Mouse (Mus musculus): Measurements from ENCODE around the gene Ndufa5. TPM values are rescaled to one million over a fixed set of nuclear protein-coding genes. Genes with fewer than 3 reads are reported as not detected.

The Ndufa5 gene
- polyA plus RNA-seq, 1 experiment: 36.1 TPM

GRCm38 (mm10) chr6:24516197-24516596, 11.6 kb downstream of the Ndufa5 start:
- TF ChIP-seq POLR2A (IDR thresholded peaks at IDR 0.05; ENCODE audit: borderline replicate concordance, extremely low read depth, insufficient read depth, insufficient read length, poor library complexity, severe bottlenecking) (no peak), CTCF (IDR thresholded peaks at IDR 0.05; ENCODE audit: borderline replicate concordance, extremely low read depth, insufficient read depth, insufficient read length) (0 out of 2 replicates have a peak, but pooled peaks have one; percentile 24)

GRCm38 (mm10) chr6:24514552-24515284, 13.1 kb downstream of the Ndufa5 start, which contains the start of gene Iqub:
Gene Iqub, minus strand, starts transcription at chr6:24515067.
- TF ChIP-seq CTCF (IDR thresholded peaks at IDR 0.05; ENCODE audit: borderline replicate concordance, extremely low read depth, insufficient read depth, insufficient read length): no peak
- TF ChIP-seq POLR2A (IDR thresholded peaks at IDR 0.05; ENCODE audit: borderline replicate concordance, extremely low read depth, insufficient read depth, insufficient read length, poor library complexity, severe bottlenecking): no peak
- DNase-seq (ENCODE audit: low read depth): peak; percentile 93

More at GRCm38 (mm10) chr6:24516197-24516596, 11.6 kb downstream of the Ndufa5 start:
- peak; percentile 76 for DNase-seq (ENCODE audit: low read depth)

GRCm38 (mm10) chr6:24504141-24504540, 23.7 kb downstream of the Ndufa5 start:
- DNase-seq (ENCODE audit: low read depth): peak; percentile 35
- TF ChIP-seq CTCF (IDR thresholded peaks at IDR 0.05; ENCODE audit: borderline replicate concordance, extremely low read depth, insufficient read depth, insufficient read length): no peak
- TF ChIP-seq POLR2A (IDR thresholded peaks at IDR 0.05; ENCODE audit: borderline replicate concordance, extremely low read depth, insufficient read depth, insufficient read length, poor library complexity, severe bottlenecking): no peak

- no peak for TF ChIP-seq POLR2A (IDR thresholded peaks at IDR 0.05; ENCODE audit: borderline replicate concordance, extremely low read depth, insufficient read depth, insufficient read length, poor library complexity, severe bottlenecking)
- 0 out of 2 replicates have a peak, but pooled peaks have one; percentile 18 for TF ChIP-seq CTCF (IDR thresholded peaks at IDR 0.05; ENCODE audit: borderline replicate concordance, extremely low read depth, insufficient read depth, insufficient read length)
- DNase-seq (ENCODE audit: low read depth): peak; percentile 61
These were observed 37.5 kb downstream of the Ndufa5 start for GRCm38 (mm10) chr6:24490341-24490740.

- DNase-seq (ENCODE audit: low read depth): no peak
- TF ChIP-seq POLR2A (IDR thresholded peaks at IDR 0.05; ENCODE audit: borderline replicate concordance, extremely low read depth, insufficient read depth, insufficient read length, poor library complexity, severe bottlenecking) (no peak), CTCF (IDR thresholded peaks at IDR 0.05; ENCODE audit: borderline replicate concordance, extremely low read depth, insufficient read depth, insufficient read length) (no peak)
These were observed 41.3 kb downstream of the Ndufa5 start for GRCm38 (mm10) chr6:24486530-24486929.

GRCm38 (mm10) chr6:24470571-24471132, 57.2 kb downstream of the Ndufa5 start:
- no peak for TF ChIP-seq CTCF (IDR thresholded peaks at IDR 0.05; ENCODE audit: borderline replicate concordance, extremely low read depth, insufficient read depth, insufficient read length)
- DNase-seq (ENCODE audit: low read depth): peak; percentile 86

- DNase-seq (ENCODE audit: low read depth): no peak
- TF ChIP-seq POLR2A (IDR thresholded peaks at IDR 0.05; ENCODE audit: borderline replicate concordance, extremely low read depth, insufficient read depth, insufficient read length, poor library complexity, severe bottlenecking) (no peak), CTCF (IDR thresholded peaks at IDR 0.05; ENCODE audit: borderline replicate concordance, extremely low read depth, insufficient read depth, insufficient read length) (no peak)
These were observed 57.7 kb downstream of the Ndufa5 start for GRCm38 (mm10) chr6:24470135-24470534.

Other genes starting within 250 kb of the Ndufa5 start
- 0.82 and 1.4 TPM in 2 replicates for gene Iqub, start 12.9 kb downstream of the Ndufa5 start, polyA plus RNA-seq (2012; rRNA removed)
- 0.01 and 0.03 TPM in 2 replicates for gene Asb15, start 131 bp upstream of the Ndufa5 start, polyA plus RNA-seq (2012; rRNA removed)
- not detected in 2 replicates for gene Lmod2, start 69.7 kb upstream of the Ndufa5 start, polyA plus RNA-seq (2012; rRNA removed)
- 25.1 and 30.6 TPM in 2 replicates for gene Wasl, start 137.0 kb upstream of the Ndufa5 start, polyA plus RNA-seq (2012; rRNA removed)
- gene Hyal6, start 205.2 kb upstream of the Ndufa5 start, polyA plus RNA-seq (2012; rRNA removed): not detected in 2 replicates
- not detected in 2 replicates for gene Hyal4, start 220.3 kb upstream of the Ndufa5 start, polyA plus RNA-seq (2012; rRNA removed)